Mouse (Mus musculus): Measurements from ENCODE around the gene Trat1.

Gene Trat1

DNA sequence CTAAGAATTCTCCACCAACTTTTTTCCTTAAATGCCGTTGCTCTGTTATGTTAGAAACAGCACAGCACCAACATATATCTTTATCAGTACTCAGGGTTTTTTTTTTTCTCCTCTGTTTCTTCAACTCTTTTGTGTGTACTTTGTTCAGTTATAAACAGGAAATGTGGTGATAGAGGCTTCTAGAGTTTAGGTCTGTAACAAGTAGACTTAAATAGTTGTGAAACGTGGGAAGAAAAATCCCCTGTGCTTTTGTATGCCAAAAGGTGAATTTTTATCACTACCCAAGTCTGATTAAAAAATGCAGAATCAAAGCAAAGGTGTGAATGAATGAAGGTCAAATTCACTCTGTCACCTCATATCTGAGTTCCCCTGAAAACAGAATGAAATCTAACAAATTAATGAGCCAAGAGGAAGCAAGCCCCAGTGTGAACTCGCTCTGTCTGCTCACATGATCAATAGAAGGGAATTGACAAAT is at the start of gene Trat1:
TSS of gene Trat1 (minus strand) at position 51 of the 475 bp plus-strand sequence.
- DNase-seq: no peak

DNA sequence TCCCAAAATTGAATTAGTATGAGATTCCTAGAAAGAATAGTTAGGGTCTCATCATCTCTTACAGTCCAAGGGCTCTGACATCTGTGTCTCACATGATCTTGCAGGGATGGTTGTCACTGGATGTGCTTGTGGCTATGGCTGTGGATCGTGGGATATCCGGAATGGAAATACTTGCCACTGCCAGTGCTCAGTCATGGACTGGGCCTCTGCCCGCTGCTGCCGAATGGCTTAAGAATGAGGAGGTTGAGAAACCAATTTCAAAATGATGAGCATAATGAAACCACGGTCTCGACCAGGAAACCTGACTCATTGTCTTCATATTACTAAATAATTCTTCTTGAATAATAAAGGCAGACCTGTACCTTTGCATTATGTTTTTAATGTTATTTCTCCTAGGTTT is 46.7 kb upstream of the Trat1 start:
- DNase-seq: no peak

DNA sequence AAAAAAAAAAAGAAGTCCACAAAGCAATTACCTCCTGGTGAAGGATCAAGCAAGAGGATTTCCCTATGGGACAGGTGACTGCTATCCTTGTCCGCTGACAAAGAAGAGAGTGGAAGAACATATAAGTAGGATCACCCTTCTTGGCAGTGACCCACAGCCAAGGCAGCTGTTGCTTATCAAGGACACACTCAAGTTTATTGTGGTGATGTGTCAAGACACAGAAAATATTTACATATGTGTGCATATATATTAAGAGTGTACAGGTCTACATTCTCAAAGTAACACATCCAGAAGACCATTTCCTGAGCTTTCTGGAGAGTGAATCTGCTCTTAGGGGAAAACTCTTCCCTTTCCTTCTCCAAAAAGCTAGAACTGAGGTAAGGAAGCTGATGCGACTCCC is 44.9 kb upstream of the Trat1 start, which contains the start of gene Retnlb:
TSS of gene Retnlb (plus strand) at position 162 of the 400 bp plus-strand sequence.
- no peak for DNase-seq

DNA sequence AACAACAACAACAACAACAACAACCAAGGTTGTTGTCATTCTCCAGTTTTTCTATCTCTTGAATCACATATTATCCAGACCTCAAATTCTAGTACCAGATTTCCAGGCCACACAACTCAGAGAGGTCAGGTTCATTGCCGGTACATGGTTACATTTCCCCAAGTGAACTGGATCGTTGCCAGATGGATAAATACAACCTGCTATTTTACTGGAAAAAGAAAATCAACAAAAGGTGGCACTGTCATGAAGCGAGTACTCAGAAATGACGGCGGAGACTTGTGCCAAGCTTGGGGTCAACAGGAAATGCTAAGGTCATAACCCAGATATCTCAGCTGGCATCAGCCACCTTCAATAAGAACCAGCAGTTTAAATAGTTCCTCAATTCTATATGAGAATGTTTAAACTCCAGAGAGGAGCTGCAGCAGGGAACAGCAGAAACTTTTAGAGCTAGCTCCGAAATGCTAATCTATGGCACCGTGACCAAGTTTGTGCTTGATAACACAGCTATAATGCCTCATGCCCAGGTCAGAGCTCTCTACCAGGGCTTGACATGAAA is 40.1 kb upstream of the Trat1 start:
- no peak for DNase-seq

DNA sequence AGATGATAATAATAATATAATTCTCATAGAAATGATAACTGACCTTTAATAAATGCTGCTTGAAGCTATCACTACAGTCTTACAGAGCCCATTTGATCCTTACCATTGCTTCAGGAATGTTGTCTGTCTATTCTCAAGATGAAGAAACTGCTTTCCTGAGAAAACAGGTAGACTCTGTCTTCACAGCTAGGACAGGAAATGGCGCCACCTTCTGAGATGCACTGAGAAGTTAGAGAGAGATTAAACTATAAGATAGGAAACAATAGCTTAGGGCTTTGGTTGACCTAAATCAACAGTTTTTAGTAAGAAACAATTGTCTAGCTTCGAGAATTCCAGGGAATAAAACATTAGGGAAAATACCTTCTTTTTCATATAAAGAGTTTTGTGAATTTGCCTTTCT is 37.6 kb upstream of the Trat1 start:
- no peak for DNase-seq

GRCm38 (mm10) chr16:48806521-48806920 is 34.7 kb upstream of the Trat1 start:
- no peak for DNase-seq

GRCm38 (mm10) chr16:48805412-48805811 is 33.6 kb upstream of the Trat1 start:
- DNase-seq: no peak

GRCm38 (mm10) chr16:48800906-48801305 is 29.1 kb upstream of the Trat1 start:
- no peak for DNase-seq

DNA sequence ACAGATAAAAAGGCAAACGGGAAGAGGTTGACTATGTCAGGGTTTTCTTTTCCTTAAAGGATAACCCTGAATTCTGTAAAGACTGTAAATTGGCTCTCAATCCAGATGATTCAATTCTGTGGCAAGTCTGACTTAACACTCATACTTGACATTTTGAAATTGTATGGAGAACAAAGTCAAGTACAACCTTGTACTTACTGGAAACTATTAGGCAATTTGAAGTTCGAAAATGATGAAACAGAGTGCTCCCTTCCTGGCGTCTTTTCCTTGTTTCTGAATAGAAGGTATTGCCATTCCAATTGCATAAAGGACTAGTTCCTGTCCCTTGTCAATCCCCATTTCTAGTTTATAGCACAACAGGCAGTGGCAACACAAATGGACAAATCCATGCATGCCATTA is 27.6 kb upstream of the Trat1 start:
- DNase-seq: no peak

DNA sequence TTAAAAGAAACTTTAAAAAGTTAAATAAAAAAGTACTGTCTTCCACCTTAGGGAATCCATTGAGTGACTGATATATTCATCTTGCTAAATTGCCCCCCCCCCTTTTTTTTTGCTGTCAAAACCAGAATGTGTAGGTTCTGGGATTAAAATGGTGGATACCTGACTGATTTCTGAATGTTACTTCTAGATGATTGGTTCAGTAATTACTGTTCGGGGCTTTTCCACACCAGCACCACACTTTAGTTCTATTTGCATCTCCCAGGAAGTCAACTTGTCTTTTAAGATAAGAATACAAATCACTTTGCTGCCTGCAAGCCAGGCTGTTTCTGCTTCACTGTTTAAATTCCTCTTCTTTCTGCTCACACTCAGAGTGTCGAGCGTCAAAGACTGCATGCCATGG is 26.5 kb upstream of the Trat1 start:
- no peak for DNase-seq

GRCm38 (mm10) chr16:48788704-48789185 is 16.9 kb upstream of the Trat1 start:
- no peak for DNase-seq

- DNase-seq: no peak
Observed at GRCm38 (mm10) chr16:48786258-48786657, 14.4 kb upstream of the Trat1 start.

- DNase-seq: no peak
Observed at GRCm38 (mm10) chr16:48777254-48777653, 5.4 kb upstream of the Trat1 start.

DNA sequence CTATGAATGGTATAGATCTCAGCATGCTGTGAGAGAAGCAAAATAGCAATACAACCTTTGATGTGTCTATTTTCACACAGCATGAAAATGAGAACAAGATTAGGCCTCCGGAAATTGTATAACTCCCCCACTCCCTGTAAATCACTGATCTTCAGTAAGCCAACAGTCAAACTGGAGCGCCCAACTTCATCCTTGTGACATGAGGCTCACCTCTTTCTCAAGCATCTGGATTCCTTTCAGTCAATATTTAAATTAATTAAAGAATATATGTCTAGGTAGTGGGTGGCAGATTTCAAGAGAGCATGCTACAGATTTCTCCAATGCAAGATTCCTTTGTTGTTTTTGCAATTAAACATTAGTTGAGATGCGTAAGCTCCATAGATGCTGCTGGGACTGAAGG is 2.6 kb downstream of the Trat1 start:
- no peak for DNase-seq

- DNase-seq: no peak
Observed at GRCm38 (mm10) chr16:48760643-48761481, 11.0 kb downstream of the Trat1 start.

GRCm38 (mm10) chr16:48750145-48750827 is 21.5 kb downstream of the Trat1 start:
- DNase-seq: no peak

DNA sequence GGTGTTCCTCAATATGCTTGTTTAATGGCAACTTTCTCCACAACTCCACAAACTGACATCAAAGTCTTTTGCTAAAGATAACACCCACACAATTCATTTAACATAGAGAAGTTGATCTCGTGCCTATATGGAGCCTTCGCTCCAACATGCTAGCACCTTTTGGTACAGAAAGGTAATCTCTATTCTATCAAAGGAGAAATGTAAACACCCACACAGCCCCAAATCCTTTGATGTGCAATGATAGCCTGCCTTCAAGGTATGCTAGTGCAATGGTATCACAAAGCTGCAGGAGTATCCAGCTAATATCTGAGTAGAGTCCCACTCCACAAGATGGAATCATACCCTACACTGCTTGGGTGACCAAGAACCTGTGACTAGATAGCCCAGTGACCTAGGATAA is 26.4 kb downstream of the Trat1 start:
- DNase-seq: no peak

GRCm38 (mm10) chr16:48745011-48745410 is 26.8 kb downstream of the Trat1 start:
- no peak for DNase-seq

- DNase-seq: no peak
Observed at GRCm38 (mm10) chr16:48741549-48741948, 30.3 kb downstream of the Trat1 start.

GRCm38 (mm10) chr16:48739974-48740373 is 31.8 kb downstream of the Trat1 start:
- no peak for DNase-seq

DNA sequence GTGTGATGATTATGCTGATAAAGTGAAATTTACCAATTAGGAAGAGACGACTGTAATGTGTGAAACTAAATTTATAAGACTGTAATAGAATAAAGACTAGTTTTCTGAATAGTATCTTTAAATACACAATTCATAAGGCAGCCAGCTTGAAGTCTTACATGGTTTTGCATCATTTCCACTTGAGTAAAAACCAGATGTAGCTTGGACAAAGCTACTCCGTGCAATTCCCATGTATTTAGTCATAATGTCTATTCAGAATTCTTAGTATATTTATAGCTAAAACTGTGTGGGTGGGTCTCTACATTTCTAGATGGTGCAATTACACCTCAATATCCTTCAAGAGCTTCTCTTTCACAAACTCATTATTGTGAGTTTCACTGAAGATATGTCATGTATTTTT is 33.4 kb downstream of the Trat1 start:
- DNase-seq: no peak

- no peak for DNase-seq
Observed at GRCm38 (mm10) chr16:48736890-48737289, 34.9 kb downstream of the Trat1 start.

DNA sequence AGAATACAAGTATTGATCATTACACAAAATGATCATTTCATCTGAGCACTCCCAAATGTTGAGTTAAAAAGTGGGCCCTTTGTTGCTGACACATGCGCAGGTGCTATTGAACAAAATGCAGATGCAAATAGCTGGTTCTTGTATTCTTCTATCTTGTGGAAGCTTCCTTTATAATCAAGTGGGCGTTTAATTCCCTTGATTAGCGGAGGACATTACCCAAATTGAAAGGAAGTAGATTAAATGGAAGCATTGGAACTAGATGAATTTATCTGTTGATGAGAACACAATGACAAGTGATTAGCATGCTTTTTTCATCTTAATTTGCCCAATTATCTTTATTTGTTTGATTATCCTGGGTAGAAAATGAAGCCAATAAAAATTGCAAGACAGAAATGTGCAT is 51.6 kb downstream of the Trat1 start:
- DNase-seq: no peak

DNA sequence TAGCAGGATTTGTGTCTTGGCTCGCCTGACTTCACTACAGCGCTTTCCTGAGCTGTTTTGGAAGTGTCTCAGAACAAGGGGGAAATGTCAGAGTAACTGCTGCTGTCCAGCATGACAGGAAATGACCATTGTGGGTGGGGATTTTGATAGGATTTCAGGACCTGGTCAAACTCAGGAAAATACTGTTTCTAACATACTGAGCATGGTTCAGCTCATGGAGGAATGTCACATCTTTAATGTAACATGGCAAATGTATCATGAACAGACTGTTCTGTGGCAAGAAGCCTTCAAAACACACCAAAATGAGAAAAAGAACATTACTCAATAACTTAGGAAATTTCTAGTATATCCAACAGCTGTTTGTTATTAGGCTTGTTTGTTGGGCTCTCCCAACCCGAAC is 52.1 kb downstream of the Trat1 start:
- no peak for DNase-seq
